Mouse (Mus musculus) midbrain, embryonic 15.5 days (tissue): ENCODE results near the gene Slc13a3. TPM values are rescaled to one million over a fixed set of nuclear protein-coding genes. Genes with fewer than 3 reads are reported as not detected.
"Not testable (repeated sequence)": the region's sequence is repeated elsewhere in the genome, so short reads cannot be mapped to it uniquely, and the experiment has no call there.

Experiments
- ATAC-seq: fragments of 200-750 bp; cut with Nextera tagmentation; replicated peaks from 2 replicates; pipeline ENCODE4 v1.8.0; 2017; ENCODE audit warnings: moderate TSS enrichment
- H3K27ac ChIP-seq: fragments of 300-500 bp; sonication (generic); 2 replicates; pipeline ENCODE4 v1.5.1; 2015; ENCODE audit warnings: mild to moderate bottlenecking, inconsistent platforms
- H3K27me3 ChIP-seq: fragments of 300-500 bp; sonication (generic); replicated peaks from 2 replicates; pipeline ENCODE4 v1.6.1; 2015; ENCODE audit warnings: inconsistent platforms
- H3K36me3 ChIP-seq: fragments of 300-500 bp; sonication (generic); replicated peaks from 2 replicates; pipeline ENCODE4 v1.6.1; 2015; ENCODE audit warnings: inconsistent platforms
- H3K4me1 ChIP-seq: fragments of 300-500 bp; sonication (generic); 2 replicates; pipeline ENCODE4 v1.6.1; 2015; ENCODE audit warnings: inconsistent platforms
- H3K4me2 ChIP-seq: fragments of 300-500 bp; sonication (generic); 2 replicates; pipeline ENCODE4 v1.6.1; 2015; ENCODE audit warnings: inconsistent platforms, mild to moderate bottlenecking, moderate library complexity
- H3K4me3 ChIP-seq: fragments of 300-500 bp; sonication (generic); 2 replicates; pipeline ENCODE4 v1.5.1; 2015; ENCODE audit warnings: mild to moderate bottlenecking, inconsistent platforms
- H3K9ac ChIP-seq: fragments of 300-500 bp; sonication (generic); 2 replicates; pipeline ENCODE4 v1.6.1; 2015; ENCODE audit warnings: mild to moderate bottlenecking, inconsistent platforms
- H3K9me3 ChIP-seq: fragments of 300-500 bp; sonication (generic); 2 replicates; pipeline ENCODE4 v1.6.1; 2016; ENCODE audit warnings: inconsistent platforms
- WGBS: fragments of 180-500 bp; shearing (Covaris S2); methylation state at CpG from one replicate; pipeline ENCODE4 v1.1.7; 2015; ENCODE audit warnings: mixed read lengths; 5-methylcytosine and 5-hydroxymethylcytosine counted together
- polyA plus RNA-seq: library from polyadenylated mRNA; unstranded; fragments of >200 nt; fragmentation: Nextera tagmentation; extraction: Ambion mirVana; gene quantifications from 2 replicates; pipeline ENCODE4 v1.2.1, GENCODE M21; 2015

Slc13a3 gene
- 10.1 and 11.5 TPM in 2 replicates for polyA plus RNA-seq

- Histone ChIP-seq H3K27me3 (peaks cover 19% of the 10 kb centered on the region), H3K9me3 (no peaks in the 10 kb centered on the region), H3K36me3 (no peaks in the 10 kb centered on the region), H3K27ac (no peak within 1 kb of the TSS), H3K4me2 (peak within 1 kb of the TSS; percentile 53), H3K4me1 (peaks cover 10% of the 10 kb centered on the region), H3K9ac (0 out of 2 replicates have a peak within 1 kb of the TSS, but pooled peaks have one; percentile 16), H3K4me3 (peak within 1 kb of the TSS; percentile 15)
- no peak for ATAC-seq
- WGBS = 2% methylated on average over 34 of the region's 35 CpGs
Observed at GRCm38 (mm10) chr2:165473003-165473402, at the start of gene Slc13a3. Gene Slc13a3 (minus strand): TSS chr2:165473230.

- WGBS = 96% methylated on average over 20 of the region's 20 CpGs
- H3K4me1 ChIP-seq = peaks cover 9% of the 10 kb centered on the region; the same call in 1 of the 2 replicates
- H3K4me2 ChIP-seq = no peak overlapping the region
- H3K4me3 ChIP-seq = no peak overlapping the region
- H3K27ac ChIP-seq = no peak overlapping the region
- no peaks in the 10 kb centered on the region for H3K9me3 ChIP-seq
- H3K9ac ChIP-seq = no peak overlapping the region
- ATAC-seq = no peak
- no peaks in the 10 kb centered on the region for H3K27me3 ChIP-seq
- no peaks in the 10 kb centered on the region for H3K36me3 ChIP-seq
Observed at GRCm38 (mm10) chr2:165515178-165515728, 42.2 kb upstream of the Slc13a3 start.

- H3K36me3 ChIP-seq = no peaks in the 10 kb centered on the region
- no peaks in the 10 kb centered on the region for H3K9me3 ChIP-seq
- no peak overlapping the region for H3K9ac ChIP-seq
- no peak for ATAC-seq
- no peak overlapping the region for H3K4me2 ChIP-seq
- no peak overlapping the region for H3K4me3 ChIP-seq
- no peaks in the 10 kb centered on the region for H3K27me3 ChIP-seq
- H3K4me1 ChIP-seq = peaks cover 9% of the 10 kb centered on the region; the same call in 1 of the 2 replicates
- 38% methylated on average over 11 of the region's 11 CpGs for whole genome bisulfite sequencing
- no peak overlapping the region for H3K27ac ChIP-seq
Observed at GRCm38 (mm10) chr2:165512870-165513600, 40.0 kb upstream of the Slc13a3 start.

- no peaks in the 10 kb centered on the region for H3K36me3 ChIP-seq
- H3K9me3 ChIP-seq = no peaks in the 10 kb centered on the region
- H3K9ac ChIP-seq = no peak overlapping the region
- WGBS = 62% methylated on average over 7 of the region's 7 CpGs
- H3K4me2 ChIP-seq = no peak overlapping the region
- no peak overlapping the region for H3K4me3 ChIP-seq
- ATAC-seq = no peak
- no peaks in the 10 kb centered on the region for H3K27me3 ChIP-seq
- H3K4me1 ChIP-seq = peaks cover 9% of the 10 kb centered on the region; the same call in 1 of the 2 replicates
- no peak overlapping the region for H3K27ac ChIP-seq
Observed at GRCm38 (mm10) chr2:165512426-165512825, 39.4 kb upstream of the Slc13a3 start.

- H3K4me3 ChIP-seq, H3K9me3 ChIP-seq, H3K27ac ChIP-seq, H3K4me1 ChIP-seq, H3K4me2 ChIP-seq, ATAC-seq, H3K36me3 ChIP-seq, H3K9ac ChIP-seq, H3K27me3 ChIP-seq: not testable (repeated sequence)
- WGBS = 87% methylated on average over 4 of the region's 4 CpGs
Observed at GRCm38 (mm10) chr2:165511530-165511929, 38.5 kb upstream of the Slc13a3 start.

GRCm38 (mm10) chr2:165510914-165511458 is 38.0 kb upstream of the Slc13a3 start:
- not testable (repeated sequence) for H3K4me1 ChIP-seq, ATAC-seq, H3K4me3 ChIP-seq, H3K4me2 ChIP-seq, H3K27me3 ChIP-seq, H3K36me3 ChIP-seq, H3K9me3 ChIP-seq, H3K9ac ChIP-seq, H3K27ac ChIP-seq
- 83% methylated on average over 2 of the region's 2 CpGs for WGBS

GRCm38 (mm10) chr2:165510466-165510865 is 37.4 kb upstream of the Slc13a3 start:
- Histone ChIP-seq H3K27me3 (no peaks in the 10 kb centered on the region), H3K4me2 (no peak overlapping the region), H3K4me3 (no peak overlapping the region), H3K9me3 (no peaks in the 10 kb centered on the region), H3K27ac (no peak overlapping the region), H3K36me3 (no peaks in the 10 kb centered on the region), H3K4me1 (peaks cover 9% of the 10 kb centered on the region; the same call in 1 of the 2 replicates), H3K9ac (no peak overlapping the region)
- 39% methylated on average over 5 of the region's 5 CpGs for WGBS
- ATAC-seq = no peak

- H3K9me3 ChIP-seq = no peaks in the 10 kb centered on the region
- no peak overlapping the region for H3K27ac ChIP-seq
- no peak overlapping the region for H3K9ac ChIP-seq
- H3K4me2 ChIP-seq = no peak overlapping the region
- ATAC-seq = no peak
- H3K4me3 ChIP-seq = no peak overlapping the region
- H3K4me1 ChIP-seq = peaks cover 9% of the 10 kb centered on the region; the same call in 1 of the 2 replicates
- WGBS = 83% methylated on average over 9 of the region's 9 CpGs
- no peaks in the 10 kb centered on the region for H3K36me3 ChIP-seq
- H3K27me3 ChIP-seq = no peaks in the 10 kb centered on the region
Observed at GRCm38 (mm10) chr2:165509686-165510085, 36.7 kb upstream of the Slc13a3 start.

GRCm38 (mm10) chr2:165503259-165504203 is 30.5 kb upstream of the Slc13a3 start, which contains the start of gene Slc2a10:
Gene Slc2a10 (plus strand): TSS chr2:165503787.
- Histone ChIP-seq H3K9me3 (no peaks in the 10 kb centered on the region), H3K9ac (no peak within 1 kb of the TSS), H3K27ac (no peak within 1 kb of the TSS), H3K27me3 (no peaks in the 10 kb centered on the region), H3K4me3 (peak within 1 kb of the TSS; percentile 15), H3K4me2 (peak within 1 kb of the TSS; percentile 40), H3K36me3 (no peaks in the 10 kb centered on the region), H3K4me1 (peaks cover 13% of the 10 kb centered on the region; the same call in 1 of the 2 replicates)
- WGBS = 7% methylated on average over 27 of the region's 32 CpGs
- ATAC-seq = peak; percentile 66

- Histone ChIP-seq H3K27ac (no peak overlapping the region), H3K4me2 (no peak overlapping the region), H3K27me3 (no peaks in the 10 kb centered on the region), H3K36me3 (no peaks in the 10 kb centered on the region), H3K9ac (no peak overlapping the region), H3K4me1 (peaks cover 17% of the 10 kb centered on the region), H3K4me3 (no peak overlapping the region), H3K9me3 (no peaks in the 10 kb centered on the region)
- ATAC-seq = no peak
- 82% methylated on average over 6 of the region's 6 CpGs for WGBS
Observed at GRCm38 (mm10) chr2:165498816-165499215, 25.8 kb upstream of the Slc13a3 start.

- H3K36me3 ChIP-seq = no peaks in the 10 kb centered on the region
- H3K27me3 ChIP-seq = no peaks in the 10 kb centered on the region
- peaks cover 13% of the 10 kb centered on the region for H3K4me1 ChIP-seq
- 76% methylated on average over 2 of the region's 2 CpGs for WGBS
- no peak overlapping the region for H3K4me2 ChIP-seq
- no peak overlapping the region for H3K9ac ChIP-seq
- no peaks in the 10 kb centered on the region for H3K9me3 ChIP-seq
- no peak overlapping the region for H3K4me3 ChIP-seq
- ATAC-seq = no peak
- H3K27ac ChIP-seq = no peak overlapping the region
Observed at GRCm38 (mm10) chr2:165497706-165498275, 24.8 kb upstream of the Slc13a3 start.
